11 mouse cellular contexts compared by ENCODE assay signal in the genomic region with DNA sequence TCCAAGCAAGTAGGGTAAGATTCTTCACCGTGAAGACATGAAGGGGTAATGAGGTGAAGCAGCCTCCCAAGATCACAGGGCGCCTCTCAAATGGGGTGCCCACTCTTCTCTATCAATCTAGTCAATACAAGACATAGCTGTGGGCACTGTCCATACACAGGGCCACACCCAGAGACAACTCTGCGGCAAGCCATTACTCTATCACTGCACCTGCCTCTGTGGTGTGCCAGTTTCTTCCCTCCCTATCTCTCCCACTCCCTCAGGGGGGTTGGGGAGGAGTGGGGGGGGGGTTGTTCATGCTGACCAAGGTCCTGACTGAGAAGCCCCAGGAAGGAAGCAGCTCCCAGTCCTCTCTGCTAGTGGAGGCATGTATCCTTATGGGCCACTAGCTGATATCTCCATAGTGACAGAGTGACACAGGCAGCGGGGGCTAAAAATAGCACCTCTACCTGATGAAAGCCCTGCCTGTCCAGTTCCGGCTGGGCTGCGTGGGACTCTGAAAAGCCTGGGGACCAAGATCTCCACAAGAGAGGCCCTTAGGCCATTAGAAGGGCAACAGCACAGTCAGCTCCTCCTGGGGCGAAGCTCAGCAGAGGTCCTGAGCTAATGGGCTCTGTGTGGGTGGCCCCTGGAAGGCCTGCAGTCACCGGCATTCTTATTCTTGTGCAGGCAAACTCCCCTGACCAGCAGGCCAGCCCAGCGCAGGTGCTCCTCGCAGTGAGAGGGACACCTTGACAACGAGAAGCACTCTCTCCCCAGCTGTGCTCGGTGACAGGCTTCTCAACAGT. TPM values are rescaled to one million over a fixed set of nuclear protein-coding genes. Genes with fewer than 3 reads are reported as not detected.
DNase-seq lines count a peak whose midpoint lies in the region; ATAC-seq and TF ChIP-seq lines count a peak whose summit lies in the region.
"Had no signal": no experiment of that assay in that cellular context is flagged by ENCODE, and none has a peak within 500 bp of the region (broad histone marks: within the 10 kb centered on the region; RNA-seq: fewer than 3 reads in every experiment).

No protein-coding gene starts in this region.

- H3K27ac ChIP-seq in cerebellum, adult 2 months (ENCODE audit: insufficient read depth, low read length) = peak overlapping the region; percentile 51
- H3K27ac ChIP-seq in heart, embryonic 14.5 days (replicated peaks in 1 of 2; ENCODE audit: control insufficient read depth in 1 of 2, insufficient read depth in 1 of 2, low read depth in 2 of 2, low read length in 2 of 2) = peak overlapping the region; percentile 88 to 93

- 0 out of 2 replicates have a peak, but pooled peaks cover 4% of the 10 kb centered on the region for H3K36me3 ChIP-seq in heart, embryonic 14.5 days (ENCODE audit: control insufficient read depth, insufficient read depth, low read length)

- 30% methylated on average over 12 of the region's 12 CpGs for WGBS in cerebellum, adult 2 months
- 29% methylated on average over 12 of the region's 12 CpGs for WGBS in heart, embryonic 14.5 days

- no peaks in the 10 kb centered on the region for H3K27me3 ChIP-seq in cerebellum, adult 2 months (ENCODE audit: control insufficient read depth, insufficient read depth, low read length)
- no peaks in the 10 kb centered on the region for H3K27me3 ChIP-seq in heart, embryonic 14.5 days (ENCODE audit: control insufficient read depth, insufficient read depth, low read length)
- H3K27me3 ChIP-seq: Patski had no signal

- H3K4me1 ChIP-seq in cerebellum, adult 2 months (ENCODE audit: control insufficient read depth, insufficient read depth, low read length) = peaks cover 25% of the 10 kb centered on the region
- H3K4me1 ChIP-seq in heart, embryonic 14.5 days (ENCODE audit: control insufficient read depth in 2 of 2, insufficient read depth in 2 of 2, low read length in 2 of 2) = peaks cover 51 to 72% of the 10 kb centered on the region in 2 experiments

- no peak for TF ChIP-seq CTCF in cerebellum, adult 2 months (IDR thresholded peaks at IDR 0.05; ENCODE audit: borderline replicate concordance, insufficient read depth, low read depth, low read length)

- peak; percentile 55 to 65 for DNase-seq in cerebellum, adult 2 months
- no peak for DNase-seq in cerebellum, adult 11-12 months
- peak; percentile 48 to 62 for DNase-seq in lung, adult 18-20 months
- DNase-seq in lung, postnatal 10 days = no peak
- DNase-seq in naive thymus-derived CD4-positive, alpha-beta T cell, adult 2 months (ENCODE audit: low read depth) = peak; percentile 30
- no peak for DNase-seq in kidney, adult 9 months
- DNase-seq: gastrocnemius, postnatal 36 days had no signal

- no peak overlapping the region for H3K4me3 ChIP-seq in cerebellum, adult 2 months (replicated peaks; ENCODE audit: insufficient read depth, low read depth, low read length)
- no peak overlapping the region for H3K4me3 ChIP-seq in heart, embryonic 14.5 days (ENCODE audit: control insufficient read depth in 1 of 2, insufficient read depth in 1 of 2, low read depth in 1 of 2, low read length in 2 of 2)
- H3K4me3 ChIP-seq: erythroblast, embryonic 14.5 days had no signal

- peak overlapping the region; percentile 50 for H3K4me2 ChIP-seq in heart, embryonic 14.5 days (ENCODE audit: low read length)

- no peak for TF ChIP-seq POLR2A in cerebellum, adult 2 months (IDR thresholded peaks at IDR 0.05; ENCODE audit: borderline replicate concordance, insufficient read depth, low read length)

- H3K9ac ChIP-seq in heart, embryonic 14.5 days (ENCODE audit: low read length) = peak overlapping the region; percentile 44

- H3K9me3 ChIP-seq in heart, embryonic 14.5 days (ENCODE audit: control insufficient read depth, low read length) = no peaks in the 10 kb centered on the region

- ATAC-seq in heart, embryonic 14.5 days (ENCODE audit: insufficient number of reproducible peaks, insufficient read depth, low FRiP score, low read depth) = peak; percentile 67
- ATAC-seq in monocyte, adult 5-6 weeks (replicated peaks; ENCODE audit: insufficient number of reproducible peaks, low FRiP score, low TSS enrichment, poor library complexity, severe bottlenecking) = no peak
- ATAC-seq: Patski had no signal

RNA-seq across cellular contexts. Expression of a gene that starts 15.5 kb away (rescaled TPM):
- polyA plus RNA-seq in cerebellum, adult 2 months (2012; rRNA removed) = 54.2 and 64.2 TPM in 2 replicates
- polyA plus RNA-seq in heart, embryonic 14.5 days (2014; fragmentation: Nextera tagmentation; extraction: Ambion mirVana) = 10.2 and 12.0 TPM in 2 replicates
- 1.1 to 2.8 TPM (median 1.3 TPM) in 3 replicates for total RNA-seq in monocyte, adult 5-6 weeks (2017)

Comparison
In these comparisons a context has a peak if more than half of its experiments do, and no peak if none do; other contexts are left out.
1. DNase-seq: peak in cerebellum, adult 2 months (2 of 2), lung, adult 18-20 months (2 of 2) and naive thymus-derived CD4-positive, alpha-beta T cell, adult 2 months (single experiment); none in cerebellum, adult 11-12 months (single experiment), lung, postnatal 10 days (single experiment) and kidney, adult 9 months (single experiment).